Mouse (Mus musculus): ENCODE data around the gene Wdr5. TPM values are rescaled to one million over a fixed set of nuclear protein-coding genes. Genes with fewer than 3 reads are reported as not detected.
"Not testable (repeated sequence)": the region's sequence is repeated elsewhere in the genome, so short reads cannot be mapped to it uniquely, and the experiment has no call there.

Wdr5 gene
- polyA plus RNA-seq, 1 experiment, result 17.3 TPM

DNA sequence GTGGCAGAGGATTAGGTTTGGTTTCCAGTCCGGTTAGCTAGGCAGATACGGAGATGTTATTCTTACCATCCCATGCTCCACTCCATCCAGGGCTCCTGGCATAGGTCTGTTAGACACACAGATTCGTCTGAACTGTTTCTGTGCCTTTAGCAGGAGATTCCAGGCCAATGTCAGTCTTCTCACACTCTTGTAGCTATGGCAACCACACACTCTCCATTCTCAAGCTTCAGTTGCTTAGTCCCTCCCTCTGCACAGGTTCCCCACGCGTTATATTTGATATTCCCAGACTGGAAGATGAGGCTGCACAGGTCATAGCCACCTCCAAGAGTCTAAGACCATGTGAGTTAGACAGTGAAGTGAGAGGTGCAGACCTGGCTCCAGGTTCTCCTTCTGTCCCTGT lies 1.1 kb upstream of the Wdr5 start:
- Histone ChIP-seq H3K4me1 (ENCODE audit: control insufficient read depth, insufficient read depth, insufficient read length) (peaks cover 7% of the 10 kb centered on the region; the same call in 1 of the 2 replicates), H3K27ac (ENCODE audit: insufficient read depth, low read length) (peak overlapping the region; percentile 85; the same call in 1 of the 2 replicates), H3K36me3 (ENCODE audit: control insufficient read depth, insufficient read depth, low read length) (no peaks in the 10 kb centered on the region), H3K27me3 (ENCODE audit: control insufficient read depth, insufficient read depth, low read length) (no peaks in the 10 kb centered on the region), H3K4me3 (ENCODE audit: extremely low read depth, insufficient read depth, insufficient read length) (no peak overlapping the region)
- WGBS, result 65% methylated on average over 5 of the region's 5 CpGs
- DNase-seq (ENCODE audit: low read depth in 1 of 2, low spot score in 2 of 2), result no peak
- TF ChIP-seq CTCF (IDR thresholded peaks at IDR 0.05; ENCODE audit: extremely low read depth, insufficient read depth, insufficient read length, insufficient replicate concordance) (no peak), POLR2A (IDR thresholded peaks at IDR 0.05; ENCODE audit: low read depth, low read length) (no peak)

DNA sequence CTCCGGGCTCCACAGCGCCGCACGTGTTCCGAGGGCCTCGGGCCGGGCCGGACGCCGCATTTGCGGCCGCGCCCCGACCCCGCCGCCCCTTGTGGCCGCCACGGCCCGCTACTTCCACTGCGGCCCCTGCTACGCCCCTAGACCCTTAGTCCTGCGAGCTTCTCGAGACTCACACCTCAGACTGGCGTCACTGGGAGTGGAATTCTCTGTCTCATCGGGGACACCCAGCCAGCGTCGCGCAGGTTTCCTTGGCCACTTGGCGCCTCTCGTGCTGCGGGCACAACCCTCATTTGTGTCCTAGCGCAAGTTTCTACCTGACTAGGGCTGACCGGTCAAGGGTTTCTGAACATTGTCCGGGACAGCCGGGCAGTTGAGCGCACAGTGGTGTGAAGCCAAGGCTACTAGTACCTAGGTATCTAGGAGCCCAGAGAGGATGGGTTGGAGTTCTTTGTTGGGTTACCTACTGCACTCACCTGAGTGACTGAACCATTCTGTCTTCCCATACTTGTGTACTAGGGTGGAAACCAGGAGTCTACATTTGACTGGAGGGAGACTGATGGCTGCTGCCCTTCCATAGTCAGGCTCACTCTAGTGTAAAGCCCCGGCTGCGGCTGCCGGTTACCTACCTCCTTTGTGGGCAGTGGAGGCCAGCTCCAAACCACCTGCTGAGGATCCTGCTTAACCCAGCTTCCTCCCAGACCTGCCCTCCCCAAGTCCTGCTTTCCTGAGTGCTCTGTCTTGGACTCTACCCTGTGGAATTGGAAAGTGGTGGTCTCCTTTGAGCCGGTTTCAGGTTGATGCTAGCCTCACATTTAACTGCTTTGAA lies 597 bp downstream of the Wdr5 start:
- Histone ChIP-seq H3K4me3 (ENCODE audit: extremely low read depth, insufficient read depth, insufficient read length) (peak overlapping the region; percentile 73), H3K27ac (ENCODE audit: insufficient read depth, low read length) (0 out of 2 replicates have a peak overlapping the region, but pooled peaks have one; percentile 17), H3K27me3 (ENCODE audit: control insufficient read depth, insufficient read depth, low read length) (no peaks in the 10 kb centered on the region), H3K36me3 (ENCODE audit: control insufficient read depth, insufficient read depth, low read length) (peaks cover 11% of the 10 kb centered on the region), H3K4me1 (ENCODE audit: control insufficient read depth, insufficient read depth, insufficient read length) (peaks cover 7% of the 10 kb centered on the region; the same call in 1 of the 2 replicates)
- under 1% methylated on average over 35 of the region's 40 CpGs for WGBS
- peak in 1 of 2 experiments; percentile 10 for DNase-seq (ENCODE audit: low read depth in 1 of 2, low spot score in 2 of 2)
- TF ChIP-seq POLR2A (IDR thresholded peaks at IDR 0.05; ENCODE audit: low read depth, low read length), result no peak
- TF ChIP-seq CTCF (IDR thresholded peaks at IDR 0.05; ENCODE audit: extremely low read depth, insufficient read depth, insufficient read length, insufficient replicate concordance), result no peak

DNA sequence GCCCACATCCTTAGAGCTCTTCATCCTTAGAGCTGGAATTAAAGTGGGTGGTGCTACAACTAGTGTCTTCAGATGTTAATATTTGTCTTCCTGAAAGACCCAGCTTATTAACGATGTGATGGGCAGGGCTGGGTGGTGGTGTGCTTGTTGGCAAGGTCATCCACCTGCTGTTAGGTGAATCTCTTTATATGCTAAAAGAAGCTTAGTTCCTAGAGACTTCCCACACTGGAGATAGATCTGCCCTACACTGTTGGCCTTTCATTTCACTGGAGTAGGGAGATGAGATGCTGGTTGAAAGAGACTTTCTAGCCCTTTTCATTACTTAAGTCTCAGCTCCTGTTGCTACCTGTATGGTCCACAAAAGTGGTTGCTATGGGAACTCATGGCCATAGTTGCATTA lies 1.3 kb downstream of the Wdr5 start:
- H3K4me1 ChIP-seq (ENCODE audit: control insufficient read depth, insufficient read depth, insufficient read length), result peaks cover 7% of the 10 kb centered on the region; the same call in 1 of the 2 replicates
- no peak overlapping the region for H3K4me3 ChIP-seq (ENCODE audit: extremely low read depth, insufficient read depth, insufficient read length)
- H3K36me3 ChIP-seq (ENCODE audit: control insufficient read depth, insufficient read depth, low read length), result peaks cover 18% of the 10 kb centered on the region
- no peaks in the 10 kb centered on the region for H3K27me3 ChIP-seq (ENCODE audit: control insufficient read depth, insufficient read depth, low read length)
- no peak overlapping the region for H3K27ac ChIP-seq (ENCODE audit: insufficient read depth, low read length)
- DNase-seq (ENCODE audit: low read depth in 1 of 2, low spot score in 2 of 2), result no peak
- TF ChIP-seq CTCF (IDR thresholded peaks at IDR 0.05; ENCODE audit: extremely low read depth, insufficient read depth, insufficient read length, insufficient replicate concordance) (no peak), POLR2A (IDR thresholded peaks at IDR 0.05; ENCODE audit: low read depth, low read length) (no peak)
- 6% methylated on average over 1 of the region's 1 CpGs for WGBS

GRCm38 (mm10) chr2:27518283-27518682 lies 3.3 kb downstream of the Wdr5 start:
- WGBS, result 96% methylated on average over 3 of the region's 3 CpGs
- no peak overlapping the region for H3K27ac ChIP-seq (ENCODE audit: insufficient read depth, low read length)
- H3K27me3 ChIP-seq (ENCODE audit: control insufficient read depth, insufficient read depth, low read length), result no peaks in the 10 kb centered on the region
- no peak overlapping the region for H3K4me3 ChIP-seq (ENCODE audit: extremely low read depth, insufficient read depth, insufficient read length)
- no peak for DNase-seq (ENCODE audit: low read depth in 1 of 2, low spot score in 2 of 2)
- no peak for TF ChIP-seq CTCF (IDR thresholded peaks at IDR 0.05; ENCODE audit: extremely low read depth, insufficient read depth, insufficient read length, insufficient replicate concordance)
- TF ChIP-seq POLR2A (IDR thresholded peaks at IDR 0.05; ENCODE audit: low read depth, low read length), result no peak
- peaks cover 20% of the 10 kb centered on the region for H3K36me3 ChIP-seq (ENCODE audit: control insufficient read depth, insufficient read depth, low read length)
- H3K4me1 ChIP-seq (ENCODE audit: control insufficient read depth, insufficient read depth, insufficient read length), result peaks cover 7% of the 10 kb centered on the region; the same call in 1 of the 2 replicates

- not testable (repeated sequence) for DNase-seq (ENCODE audit: low read depth in 1 of 2, low spot score in 2 of 2); H3K4me3 ChIP-seq (ENCODE audit: extremely low read depth, insufficient read depth, insufficient read length); H3K4me1 ChIP-seq (ENCODE audit: control insufficient read depth, insufficient read depth, insufficient read length); H3K27ac ChIP-seq (ENCODE audit: insufficient read depth, low read length); H3K27me3 ChIP-seq (ENCODE audit: control insufficient read depth, insufficient read depth, low read length)
- peaks cover 17% of the 10 kb centered on the region for H3K36me3 ChIP-seq (ENCODE audit: control insufficient read depth, insufficient read depth, low read length)
- 76% methylated on average over 5 of the region's 5 CpGs for WGBS
These were observed 23.7 kb downstream of the Wdr5 start for GRCm38 (mm10) chr2:27538455-27539330.

GRCm38 (mm10) chr2:27539336-27539735 lies 24.4 kb downstream of the Wdr5 start:
- Histone ChIP-seq H3K4me3 (ENCODE audit: extremely low read depth, insufficient read depth, insufficient read length) (no peak overlapping the region), H3K36me3 (ENCODE audit: control insufficient read depth, insufficient read depth, low read length) (peaks cover 12% of the 10 kb centered on the region), H3K27me3 (ENCODE audit: control insufficient read depth, insufficient read depth, low read length) (no peaks in the 10 kb centered on the region), H3K27ac (ENCODE audit: insufficient read depth, low read length) (no peak overlapping the region), H3K4me1 (ENCODE audit: control insufficient read depth, insufficient read depth, insufficient read length) (peaks cover 3% of the 10 kb centered on the region; the same call in 1 of the 2 replicates)
- WGBS, result 37% methylated on average over 5 of the region's 5 CpGs
- TF ChIP-seq POLR2A (IDR thresholded peaks at IDR 0.05; ENCODE audit: low read depth, low read length) (no peak), CTCF (IDR thresholded peaks at IDR 0.05; ENCODE audit: extremely low read depth, insufficient read depth, insufficient read length, insufficient replicate concordance) (no peak)
- no peak for DNase-seq (ENCODE audit: low read depth in 1 of 2, low spot score in 2 of 2)
